Mouse (Mus musculus) myocyte (in vitro differentiated cells): Measurements from ENCODE around the gene Aif1. TPM values are rescaled to one million over a fixed set of nuclear protein-coding genes. Genes with fewer than 3 reads are reported as not detected.

ENCODE experiments used
- H3K27me3 ChIP-seq: one replicate; pipeline ENCODE4 v1.6.1; 2011; ENCODE audit not compliant: control insufficient read depth, insufficient read depth, insufficient read length
- H3K36me3 ChIP-seq: one replicate; pipeline ENCODE4 v1.6.1; 2011; ENCODE audit not compliant: control insufficient read depth, insufficient read depth
- H3K4me2 ChIP-seq: one replicate; pipeline ENCODE4 v1.6.1; 2011; ENCODE audit warnings: low read depth, control low read depth
- H3K4me3 ChIP-seq: one replicate; pipeline ENCODE4 v1.5.1; 2011; ENCODE audit warnings: mild to moderate bottlenecking, control low read depth, moderate library complexity
- H3K79me2 ChIP-seq: one replicate; pipeline ENCODE4 v1.6.1; 2011; ENCODE audit not compliant: control insufficient read depth, insufficient read depth
- H3ac ChIP-seq: one replicate; pipeline ENCODE4 v1.6.1; 2011; ENCODE audit not compliant: control insufficient read depth, insufficient read length
- CEBPB ChIP-seq: IDR thresholded peaks from 2 replicates; pipeline ENCODE4 v1.6.1; 2011; ENCODE audit warnings: mild to moderate bottlenecking, moderate library complexity; ENCODE audit not compliant: poor library complexity, insufficient read depth, severe bottlenecking
- E2F4 ChIP-seq: IDR thresholded peaks from one replicate; pipeline ENCODE4 v1.6.1; 2011; ENCODE audit warnings: mild to moderate bottlenecking, control low read depth, moderate library complexity; ENCODE audit not compliant: insufficient read depth
- MAX ChIP-seq: IDR thresholded peaks from one replicate; pipeline ENCODE4 v1.6.1; 2011; ENCODE audit warnings: low read depth, mild to moderate bottlenecking, control low read depth
- MYOD1 ChIP-seq, 3 experiments: IDR thresholded peaks; one replicate each; pipeline ENCODE4 v1.6.1; 2011; ENCODE audit warnings: control low read depth in 2 of 3, low read depth in 2 of 3, mild to moderate bottlenecking in 2 of 3, moderate library complexity in 1 of 3; ENCODE audit not compliant: insufficient read length in 2 of 3, control insufficient read depth in 1 of 3
- MYOG ChIP-seq, 3 experiments: IDR thresholded peaks; one replicate each; pipeline ENCODE4 v1.6.1; 2011; ENCODE audit warnings: control low read depth in 2 of 3, low read depth in 2 of 3, mild to moderate bottlenecking in 2 of 3; ENCODE audit not compliant: insufficient read length in 2 of 3, control insufficient read depth in 1 of 3, insufficient read depth in 1 of 3
- POLR2A ChIP-seq: IDR thresholded peaks from one replicate; pipeline ENCODE4 v1.6.1; 2011; ENCODE audit warnings: low read depth, mild to moderate bottlenecking, control low read depth, moderate library complexity; ENCODE audit not compliant: insufficient read length
- POLR2AphosphoS2 ChIP-seq: IDR thresholded peaks from one replicate; pipeline ENCODE4 v1.6.1; 2011; ENCODE audit warnings: low read depth, control low read depth; ENCODE audit not compliant: insufficient read length
- REST ChIP-seq: IDR thresholded peaks from one replicate; pipeline ENCODE4 v1.6.1; 2011; ENCODE audit warnings: mild to moderate bottlenecking, control low read depth, moderate library complexity; ENCODE audit not compliant: insufficient read depth, insufficient read length
- SRF ChIP-seq: IDR thresholded peaks from one replicate; pipeline ENCODE4 v1.6.1; 2011; ENCODE audit warnings: low read depth; ENCODE audit not compliant: control insufficient read depth, insufficient read length
- TCF12 ChIP-seq: IDR thresholded peaks from one replicate; pipeline ENCODE4 v1.6.1; 2011; ENCODE audit warnings: mild to moderate bottlenecking, control low read depth; ENCODE audit not compliant: poor library complexity, insufficient read depth, severe bottlenecking
- TCF3 ChIP-seq: IDR thresholded peaks from one replicate; pipeline ENCODE4 v1.6.1; 2011; ENCODE audit warnings: low read depth, control low read depth; ENCODE audit not compliant: insufficient read length
- USF1 ChIP-seq: IDR thresholded peaks from one replicate; pipeline ENCODE4 v1.6.1; 2011; ENCODE audit warnings: low read depth, mild to moderate bottlenecking, control low read depth, moderate library complexity
- polyA plus RNA-seq: library from polyadenylated mRNA; unstranded; fragments of >200 nt; fragmentation: generic; extraction: Trizol; gene quantifications from one replicate; pipeline ENCODE4 v1.2.1, GENCODE M21; 2012; ENCODE audit warnings: missing spikeins

The Aif1 gene
- polyA plus RNA-seq, 1 experiment: not detected

- H3ac ChIP-seq: no peak overlapping the region
- no peaks in the 10 kb centered on the region for H3K36me3 ChIP-seq
- H3K4me3 ChIP-seq: no peak overlapping the region
- H3K79me2 ChIP-seq: no peaks in the 10 kb centered on the region
- H3K27me3 ChIP-seq: no peaks in the 10 kb centered on the region
- H3K4me2 ChIP-seq: no peak overlapping the region
- no peak for TF ChIP-seq MYOG (IDR thresholded peaks at IDR 0.05; ENCODE audit: control insufficient read depth in 1 of 3, insufficient read depth in 1 of 3, insufficient read length in 2 of 3, low read depth in 2 of 3)
- no peak for TF ChIP-seq SRF
- no peak for TF ChIP-seq CEBPB
- TF ChIP-seq POLR2A: no peak
- TF ChIP-seq USF1: no peak
These were observed 1.5 kb downstream of the Aif1 start for GRCm38 (mm10) chr17:35174201-35174977.

GRCm38 (mm10) chr17:35173329-35173728 lies 2.5 kb downstream of the Aif1 start:
- no peaks in the 10 kb centered on the region for H3K36me3 ChIP-seq
- no peaks in the 10 kb centered on the region for H3K27me3 ChIP-seq
- TF ChIP-seq POLR2A (no peak), MYOD1 (IDR thresholded peaks at IDR 0.05; ENCODE audit: control insufficient read depth in 1 of 3, insufficient read length in 2 of 3, low read depth in 2 of 3) (no peak), MAX (no peak), TCF3 (no peak), MYOG (IDR thresholded peaks at IDR 0.05; ENCODE audit: control insufficient read depth in 1 of 3, insufficient read depth in 1 of 3, insufficient read length in 2 of 3, low read depth in 2 of 3) (no peak), SRF (no peak), REST (no peak), E2F4 (no peak), TCF12 (no peak), USF1 (no peak), CEBPB (no peak), POLR2AphosphoS2 (no peak)
- H3K79me2 ChIP-seq: no peaks in the 10 kb centered on the region
- no peak overlapping the region for H3K4me3 ChIP-seq
- H3ac ChIP-seq: no peak overlapping the region
- no peak overlapping the region for H3K4me2 ChIP-seq

GRCm38 (mm10) chr17:35172445-35173234 lies 3.2 kb downstream of the Aif1 start:
- Histone ChIP-seq H3ac (no peak overlapping the region), H3K79me2 (no peaks in the 10 kb centered on the region), H3K4me2 (no peak overlapping the region), H3K36me3 (no peaks in the 10 kb centered on the region), H3K27me3 (no peaks in the 10 kb centered on the region), H3K4me3 (no peak overlapping the region)
- TF ChIP-seq CEBPB: no peak
- no peak for TF ChIP-seq MYOD1 (IDR thresholded peaks at IDR 0.05; ENCODE audit: control insufficient read depth in 1 of 3, insufficient read length in 2 of 3, low read depth in 2 of 3)
- no peak for TF ChIP-seq E2F4
- no peak for TF ChIP-seq POLR2AphosphoS2
- no peak for TF ChIP-seq TCF3
- no peak for TF ChIP-seq MAX
- TF ChIP-seq SRF: no peak

- TF ChIP-seq SRF: no peak
- TF ChIP-seq E2F4: no peak
- Histone ChIP-seq H3K79me2 (peaks cover 14% of the 10 kb centered on the region), H3K4me3 (no peak overlapping the region), H3K36me3 (no peaks in the 10 kb centered on the region), H3K27me3 (no peaks in the 10 kb centered on the region), H3K4me2 (no peak overlapping the region), H3ac (no peak overlapping the region)
These were observed 7.2 kb downstream of the Aif1 start for GRCm38 (mm10) chr17:35168541-35169207.

- H3K4me2 ChIP-seq: no peak overlapping the region
- no peak overlapping the region for H3K4me3 ChIP-seq
- peaks cover 23% of the 10 kb centered on the region for H3K79me2 ChIP-seq
- no peak for TF ChIP-seq CEBPB
- no peak for TF ChIP-seq E2F4
- TF ChIP-seq MYOD1 (IDR thresholded peaks at IDR 0.05; ENCODE audit: control insufficient read depth in 1 of 3, insufficient read length in 2 of 3, low read depth in 2 of 3): no peak
- TF ChIP-seq SRF: no peak
- TF ChIP-seq USF1: no peak
- no peak for TF ChIP-seq POLR2AphosphoS2
- no peak for TF ChIP-seq MAX
- TF ChIP-seq POLR2A: no peak
- no peak for TF ChIP-seq REST
- no peak for TF ChIP-seq TCF12
- TF ChIP-seq MYOG (IDR thresholded peaks at IDR 0.05; ENCODE audit: control insufficient read depth in 1 of 3, insufficient read depth in 1 of 3, insufficient read length in 2 of 3, low read depth in 2 of 3): no peak
- no peak for TF ChIP-seq TCF3
- H3K36me3 ChIP-seq: no peaks in the 10 kb centered on the region
- H3K27me3 ChIP-seq: no peaks in the 10 kb centered on the region
- H3ac ChIP-seq: no peak overlapping the region
These were observed 8.1 kb downstream of the Aif1 start for GRCm38 (mm10) chr17:35167794-35168193.
